Mouse (Mus musculus): Measurements from ENCODE around the gene Zcchc3.
A peak's percentile ranks its signal among the peaks of the same experiment; 100 is the strongest.

Zcchc3 gene

GRCm38 (mm10) chr2:152363245-152364147, 51.3 kb downstream of the Zcchc3 start:
- peak; percentile 49 for DNase-seq (ENCODE audit: low read depth, low spot score)
